Mouse (Mus musculus) common myeloid progenitor, adult 5-6 weeks (primary cell): ENCODE measurements around the gene Mettl17. TPM values are rescaled to one million over a fixed set of nuclear protein-coding genes. Genes with fewer than 3 reads are reported as not detected.

ENCODE experiments used
- ATAC-seq: replicated peaks from 2 replicates; pipeline ENCODE4 v1.8.0; 2016; ENCODE audit warnings: low read depth, mild to moderate bottlenecking, moderate TSS enrichment, inconsistent platforms; ENCODE audit not compliant: poor library complexity, severe bottlenecking
- total RNA-seq: library from RNA; stranded (forward); fragments of 200-1000, 187-1606 nt; gene quantifications from 2 replicates; pipeline ENCODE4 v1.2.3, GENCODE M21; 2017

Mettl17 gene
- total RNA-seq: 6.7 and 11.5 TPM in 2 replicates

- ATAC-seq: peak; percentile 96
Observed at GRCm38 (mm10) chr14:51884598-51885331, at the start of gene Mettl17. Mettl17 (plus strand) TSS chr14:51884842.

- ATAC-seq: peak; percentile 63; the same call in 1 of the 2 replicates
Observed at GRCm38 (mm10) chr14:51838480-51838879, 46.2 kb upstream of the Mettl17 start.

DNA sequence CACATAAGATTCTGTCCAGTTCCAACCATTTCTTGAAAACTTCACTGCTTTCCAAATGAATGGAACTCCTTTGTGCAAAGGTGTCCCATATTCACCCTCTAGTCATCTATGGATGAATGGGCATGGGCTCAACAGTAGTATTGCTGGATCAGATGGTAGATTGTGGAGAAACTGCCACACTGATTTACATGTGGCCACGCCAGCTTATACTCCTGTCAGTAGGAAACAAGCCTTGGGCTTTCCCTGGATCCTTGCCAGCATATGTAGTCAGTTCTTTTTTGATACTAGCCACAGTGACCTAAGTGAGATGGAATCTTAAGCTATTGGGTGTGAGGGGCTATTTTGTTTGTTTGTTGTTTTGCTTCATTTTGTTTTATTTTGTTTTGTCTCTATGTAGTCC lies 42.4 kb upstream of the Mettl17 start:
- ATAC-seq: no peak

- ATAC-seq: no peak
Observed at GRCm38 (mm10) chr14:51842781-51843180, 41.9 kb upstream of the Mettl17 start.

GRCm38 (mm10) chr14:51843882-51844281 lies 40.8 kb upstream of the Mettl17 start:
- ATAC-seq: 0 out of 2 replicates have a peak, but pooled peaks have one; percentile 52

DNA sequence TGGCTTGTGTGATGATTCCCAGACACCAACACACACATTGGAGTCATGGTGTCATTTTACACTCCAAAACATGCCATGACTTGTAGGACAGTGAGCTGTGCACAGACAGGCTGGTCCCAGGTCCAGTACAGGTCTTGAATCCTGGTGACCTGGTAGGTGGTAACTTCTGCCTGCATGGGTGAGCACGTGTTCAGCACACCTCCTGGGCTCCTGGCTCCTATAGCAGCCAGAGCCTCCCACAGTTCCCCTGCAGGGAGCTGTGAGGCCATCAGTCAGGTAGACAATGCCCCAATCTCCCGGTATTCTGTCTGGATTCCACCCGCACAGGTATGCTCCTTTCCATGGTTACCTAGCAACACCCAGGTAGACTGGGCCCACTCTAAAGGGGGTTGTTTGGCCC lies 38.1 kb upstream of the Mettl17 start:
- ATAC-seq: no peak

DNA sequence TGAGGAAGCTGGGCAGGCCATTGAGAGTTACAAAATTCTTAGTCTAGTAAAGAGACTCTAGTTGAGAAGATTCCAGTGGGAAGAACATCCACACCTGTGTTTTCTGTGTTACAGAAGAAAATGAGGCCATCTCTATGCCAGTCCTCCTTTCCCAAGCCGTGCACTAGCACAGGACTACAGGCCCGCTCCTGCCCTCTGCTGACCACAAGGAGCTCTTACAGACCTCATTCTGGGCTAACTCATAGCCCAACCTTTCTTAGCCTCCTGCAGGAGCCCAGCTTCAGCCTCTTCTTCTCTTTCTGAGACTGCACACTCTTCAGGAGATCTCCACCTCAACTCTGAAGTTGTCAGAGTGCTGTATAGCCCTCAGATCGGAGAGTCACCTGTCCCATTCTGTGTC lies 33.6 kb upstream of the Mettl17 start:
- peak; percentile 74; the same call in 1 of the 2 replicates for ATAC-seq

DNA sequence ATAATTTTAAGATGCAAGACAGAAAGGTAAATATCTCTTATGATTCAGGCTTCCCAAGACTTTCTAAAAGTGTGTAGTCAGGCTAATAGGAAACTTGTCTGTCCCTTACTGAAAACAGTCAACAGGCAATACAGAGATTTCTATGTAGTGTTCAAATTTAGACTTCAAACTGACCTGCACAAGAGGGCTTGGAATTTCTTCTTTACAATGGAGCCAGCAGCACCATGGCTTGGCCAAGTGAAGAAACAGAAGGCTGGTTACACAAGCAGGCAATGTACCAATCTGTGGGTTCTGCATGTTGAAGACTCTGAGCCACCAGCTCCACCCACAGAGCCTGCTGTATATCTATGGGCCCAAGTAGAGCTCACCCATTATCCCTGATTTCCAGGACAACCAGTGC lies 31.2 kb upstream of the Mettl17 start, which contains the start of gene Ear6:
Gene Ear6 (plus strand): TSS at position 301 of the 400 bp plus-strand sequence.
- no peak for ATAC-seq

- ATAC-seq: peak; percentile 52; the same call in 1 of the 2 replicates
Observed at GRCm38 (mm10) chr14:51855280-51855679, 29.4 kb upstream of the Mettl17 start.

DNA sequence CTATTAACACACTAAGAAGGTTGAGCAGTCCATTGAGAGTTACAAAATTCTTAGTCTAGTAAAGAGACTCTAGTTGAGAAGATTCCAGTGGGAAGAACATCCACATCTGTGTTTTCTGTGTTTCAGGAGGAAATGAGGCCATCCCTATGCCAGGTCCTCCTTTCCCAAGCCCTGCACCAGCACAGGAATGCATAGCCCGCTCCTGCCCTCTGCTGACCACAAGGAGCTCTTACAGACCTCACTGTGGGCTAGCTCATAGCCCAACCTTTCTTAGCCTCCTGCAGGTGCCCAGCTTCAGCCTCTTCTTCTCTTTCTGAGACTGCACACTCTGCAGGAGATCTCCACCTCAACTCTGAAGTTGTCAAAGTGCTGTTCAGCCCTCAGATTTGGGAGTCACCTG lies 21.0 kb upstream of the Mettl17 start:
- ATAC-seq: 0 out of 2 replicates have a peak, but pooled peaks have one; percentile 45

DNA sequence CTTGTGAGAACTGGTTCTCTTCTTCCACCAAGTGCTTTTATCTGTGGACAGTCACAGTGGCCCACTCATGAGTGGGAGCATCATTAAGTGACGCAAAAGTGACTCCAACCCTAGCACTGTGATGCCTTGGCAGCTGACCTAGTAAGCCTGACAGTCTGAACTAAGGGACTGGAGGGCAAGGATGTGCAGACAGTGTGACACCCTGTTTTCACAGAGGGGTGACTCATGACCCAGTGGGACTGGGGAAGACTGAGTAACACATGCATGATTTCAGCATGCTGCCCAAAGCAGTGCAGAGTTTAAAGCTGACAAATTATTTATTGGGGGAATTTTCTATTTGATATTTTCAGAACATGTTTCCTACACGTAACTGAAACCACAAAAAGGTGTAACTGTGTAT lies 13.9 kb upstream of the Mettl17 start:
- ATAC-seq: no peak

DNA sequence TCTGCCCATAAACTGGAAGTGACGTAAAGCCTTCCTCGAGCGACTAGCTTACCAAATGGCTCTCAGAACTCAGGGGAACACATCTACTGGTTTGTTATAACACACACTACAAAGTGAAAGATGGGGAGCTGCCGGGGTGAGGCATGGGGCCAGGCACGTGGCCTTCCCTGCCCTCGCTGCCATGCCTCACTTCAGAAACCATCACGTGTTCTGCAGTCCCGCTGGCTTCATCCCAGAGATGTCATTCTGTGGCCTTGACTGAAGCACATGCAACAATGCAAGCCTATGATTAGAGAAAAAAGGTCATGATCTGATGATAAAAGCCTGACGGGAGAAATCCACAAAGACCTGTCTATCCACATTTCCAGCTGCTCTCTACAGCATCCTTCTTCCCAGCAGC lies 12.9 kb upstream of the Mettl17 start:
- ATAC-seq: no peak

DNA sequence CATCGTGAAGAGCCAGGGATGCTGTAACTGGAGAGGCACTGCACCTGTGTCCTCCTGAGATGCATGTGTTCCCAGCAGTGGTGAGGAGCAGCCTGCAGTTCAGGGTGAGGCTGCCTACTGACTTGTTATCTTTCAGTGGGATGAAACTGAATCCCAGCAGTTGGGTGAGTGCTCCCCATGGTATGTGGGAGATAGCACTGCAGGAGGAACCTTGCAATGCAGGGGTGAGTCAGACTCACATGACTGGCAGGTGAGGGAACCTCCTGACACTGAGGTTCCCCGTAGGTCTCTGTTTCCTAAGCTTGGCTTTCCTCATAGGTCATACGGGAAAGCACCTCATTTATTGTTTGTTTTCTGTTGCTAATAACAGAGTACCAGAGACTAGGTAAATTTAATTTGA lies 7.1 kb upstream of the Mettl17 start:
- no peak for ATAC-seq

- peak; percentile 66 for ATAC-seq
Observed at GRCm38 (mm10) chr14:51883527-51884030, 1.1 kb upstream of the Mettl17 start.

DNA sequence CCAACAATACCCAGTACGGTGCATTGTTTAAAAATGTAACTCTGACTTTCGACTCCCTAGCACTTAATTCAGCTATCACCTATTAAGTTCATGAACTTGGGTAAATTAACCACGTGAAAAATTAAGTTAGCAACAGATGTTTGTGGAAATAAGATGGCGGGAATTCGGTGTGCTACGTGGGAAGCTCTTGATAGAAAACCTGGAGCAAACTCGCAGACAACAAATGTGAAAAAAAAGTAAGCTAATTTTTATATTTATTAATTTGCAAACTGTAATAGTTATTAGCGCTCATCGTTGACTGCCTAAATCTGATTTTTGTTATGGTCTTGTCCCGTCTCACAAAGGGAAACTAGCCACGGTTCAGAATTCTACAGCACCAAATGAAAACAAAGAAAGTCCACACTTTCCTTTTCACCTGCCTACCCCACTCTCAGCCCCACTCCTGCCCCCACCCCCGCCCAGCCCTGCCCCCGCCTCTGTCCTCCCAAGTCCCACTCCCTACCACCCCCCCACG lies 554 bp upstream of the Mettl17 start:
- no peak for ATAC-seq

- ATAC-seq: no peak
Observed at GRCm38 (mm10) chr14:51886051-51886450, 1.4 kb downstream of the Mettl17 start.

- no peak for ATAC-seq
Observed at GRCm38 (mm10) chr14:51889833-51890232, 5.2 kb downstream of the Mettl17 start.

- ATAC-seq: no peak
Observed at GRCm38 (mm10) chr14:51892191-51892939, 7.7 kb downstream of the Mettl17 start, which contains the start of gene Slc39a2. Slc39a2 (plus strand) TSS chr14:51892889.

- ATAC-seq: no peak
Observed at GRCm38 (mm10) chr14:51893094-51893794, 8.6 kb downstream of the Mettl17 start.

DNA sequence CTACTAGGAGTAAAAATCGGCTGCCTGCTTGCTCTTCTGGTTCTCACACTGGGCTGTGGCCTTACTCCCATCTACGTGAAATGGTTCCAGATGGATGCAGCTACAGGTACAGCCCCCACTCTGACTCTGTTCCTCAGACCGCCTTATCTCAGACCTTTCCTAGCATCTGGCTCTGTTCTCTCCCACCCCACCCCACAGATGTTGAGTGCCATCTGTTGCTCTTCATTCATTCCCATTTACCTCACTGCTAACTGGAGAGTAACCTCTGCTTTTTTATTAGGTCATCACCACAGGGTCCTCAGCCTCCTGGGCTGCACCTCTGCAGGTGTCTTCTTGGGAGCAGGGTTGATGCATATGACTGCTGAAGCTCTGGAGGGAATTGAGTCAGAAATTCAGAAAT lies 9.2 kb downstream of the Mettl17 start:
- ATAC-seq: no peak
